In the genomic region with DNA sequence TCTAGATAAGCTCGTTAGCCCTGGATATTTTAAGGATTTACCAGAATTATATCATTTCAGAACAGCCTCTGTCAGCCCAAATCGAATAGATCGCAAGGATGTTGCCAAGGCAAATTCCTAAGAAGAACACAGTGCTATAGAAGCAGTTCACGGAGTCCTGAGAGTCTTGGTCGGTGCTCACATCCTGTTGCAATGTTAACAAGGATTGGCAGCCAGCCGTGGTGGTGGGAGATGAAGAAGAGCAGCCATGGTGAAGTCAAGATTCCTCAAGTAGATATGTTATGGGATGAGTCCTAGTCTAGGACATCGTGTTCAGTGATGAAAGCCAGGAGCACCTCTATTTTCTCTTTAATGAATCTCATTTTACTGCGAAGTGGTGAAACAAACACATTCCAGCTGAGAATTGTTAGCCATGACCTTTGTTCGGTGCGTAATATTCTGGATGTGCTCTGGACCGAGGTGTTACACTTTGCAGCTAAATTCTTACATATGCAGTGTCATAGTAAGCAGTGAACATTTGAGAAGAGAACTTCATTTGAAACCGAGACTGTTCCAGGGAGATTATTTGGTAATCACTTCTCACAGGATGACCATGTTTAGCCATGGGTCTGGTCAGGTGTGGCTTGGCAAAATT, we compare ENCODE assay signal across 18 mouse cellular contexts.
A peak's percentile ranks its signal among the peaks of the same experiment; 100 is the strongest.
DNase-seq lines count a peak whose midpoint lies in the region.
"Had no signal": no experiment of that assay in that cellular context is flagged by ENCODE, and none has a peak within 500 bp of the region (broad histone marks: within the 10 kb centered on the region; RNA-seq: fewer than 3 reads in every experiment).

No protein-coding gene starts in this region.

- intact Hi-C loops in heart, postnatal 10 days (cut with DNase I) = no loop called here
- intact Hi-C loops in left cerebral cortex, postnatal 25 days (cut with DNase I) = no loop called here

- DNase-seq in heart, adult 11 months = peak; percentile 81
- DNase-seq in heart, postnatal 10 days = no peak
- peak; percentile 34 for DNase-seq in kidney, adult 8-10 months
- DNase-seq in kidney, postnatal 25 days = no peak
- DNase-seq in urinary bladder, postnatal 14 days (ENCODE audit: low spot score) = peak; percentile 57
- DNase-seq in urinary bladder, postnatal 25 days (ENCODE audit: low spot score) = no peak
- DNase-seq in left cerebral cortex, postnatal 25 days (ENCODE audit: low spot score in 2 of 2) = no peak
- DNase-seq: adrenal gland, postnatal 10 days; cerebellum, adult 8-10 months; cerebellum, postnatal 25 days; gastrocnemius, postnatal 36 days; heart, adult 2 months; left cerebral cortex, postnatal 4 days; liver, postnatal 0 days; lung, postnatal 10 days; right cerebral cortex, postnatal 4 days; thymus, adult 18-20 months; thymus, postnatal 25 days had no signal

Comparison
In these comparisons a context has a peak if more than half of its experiments do, and no peak if none do; other contexts are left out.
1. DNase-seq: peak in heart, adult 11 months (single experiment), kidney, adult 8-10 months (2 of 2) and urinary bladder, postnatal 14 days (single experiment); none in heart, postnatal 10 days (0 of 2), kidney, postnatal 25 days (0 of 2), urinary bladder, postnatal 25 days (single experiment) and left cerebral cortex, postnatal 25 days (0 of 2).